Mouse (Mus musculus) hindbrain, embryonic 14.5 days (tissue): Measurements from ENCODE around the gene Tbkbp1. TPM values are rescaled to one million over a fixed set of nuclear protein-coding genes. Genes with fewer than 3 reads are reported as not detected.
A peak's percentile ranks its signal among the peaks of the same experiment; 100 is the strongest.
"Not testable (repeated sequence)": the region's sequence is repeated elsewhere in the genome, so short reads cannot be mapped to it uniquely, and the experiment has no call there.

Source experiments
- ATAC-seq: fragments of 200-750 bp; cut with Nextera tagmentation; 2 replicates; pipeline ENCODE4 v1.8.0; 2017; ENCODE audit warnings: moderate number of reproducible peaks, mild to moderate bottlenecking, moderate TSS enrichment, moderate library complexity; ENCODE audit not compliant: low FRiP score
- DNase-seq: peaks from one replicate; pipeline ENCODE4 v3.0.0-alpha.2; 2015; ENCODE audit warnings: low spot score
- H3K27ac ChIP-seq: fragments of 300-500 bp; sonication (generic); 2 replicates; pipeline ENCODE4 v1.5.1; 2014; ENCODE audit warnings: mild to moderate bottlenecking, moderate library complexity
- H3K27me3 ChIP-seq: fragments of 300-500 bp; sonication (generic); 2 replicates; pipeline ENCODE4 v1.6.1; 2014; ENCODE audit warnings: mild to moderate bottlenecking, low read length, mixed read lengths; ENCODE audit not compliant: control insufficient read depth, insufficient read depth
- H3K36me3 ChIP-seq: fragments of 300-500 bp; sonication (generic); replicated peaks from 2 replicates; pipeline ENCODE4 v1.6.1; 2014; ENCODE audit not compliant: control insufficient read depth, insufficient read depth
- H3K4me1 ChIP-seq: fragments of 300-500 bp; sonication (generic); replicated peaks from 2 replicates; pipeline ENCODE4 v1.6.1; 2014; ENCODE audit warnings: antibody characterized with exemption, low read length, mixed read lengths; ENCODE audit not compliant: control insufficient read depth, insufficient read depth
- H3K4me2 ChIP-seq: fragments of 300-500 bp; sonication (generic); replicated peaks from 2 replicates; pipeline ENCODE4 v1.6.1; 2014; ENCODE audit warnings: mild to moderate bottlenecking, moderate library complexity
- H3K4me3 ChIP-seq: fragments of 300-500 bp; sonication (generic); replicated peaks from 2 replicates; pipeline ENCODE4 v1.5.1; 2014; ENCODE audit warnings: mild to moderate bottlenecking, low read length
- H3K9ac ChIP-seq: fragments of 300-500 bp; sonication (generic); 2 replicates; pipeline ENCODE4 v1.6.1; 2014
- H3K9me3 ChIP-seq: fragments of 300-500 bp; sonication (generic); 2 replicates; pipeline ENCODE4 v1.6.1; 2016; ENCODE audit warnings: low read length; ENCODE audit not compliant: control insufficient read depth
- WGBS: fragments of 180-500 bp; shearing (Covaris S2); extraction: QIAGEN DNeasy Blood & Tissue Kit; methylation state at CpG from one replicate; pipeline ENCODE4 v1.1.7; 2014; 5-methylcytosine and 5-hydroxymethylcytosine counted together
- polyA plus RNA-seq: library from polyadenylated mRNA; unstranded; fragments of >200 nt; fragmentation: Nextera tagmentation; extraction: Ambion mirVana; gene quantifications from 2 replicates; pipeline ENCODE4 v1.2.1, GENCODE M21; 2014

The Tbkbp1 gene
- 9.3 and 10.8 TPM in 2 replicates for polyA plus RNA-seq

- Histone ChIP-seq H3K27me3 (no peaks in the 10 kb centered on the region), H3K9me3 (no peaks in the 10 kb centered on the region), H3K4me3 (peak within 1 kb of the TSS; percentile 84), H3K36me3 (peaks cover 40% of the 10 kb centered on the region), H3K9ac (peak within 1 kb of the TSS; percentile 93), H3K27ac (peak within 1 kb of the TSS; percentile 97), H3K4me2 (peak within 1 kb of the TSS; percentile 72), H3K4me1 (peaks cover 18% of the 10 kb centered on the region)
- WGBS, result 2% methylated on average over 29 of the region's 64 CpGs
- peak; percentile 35 for ATAC-seq
- DNase-seq, result no peak
Observed at GRCm38 (mm10) chr11:97151343-97151801, at the start of gene Tbkbp1. TSS of gene Tbkbp1 (minus strand) at chr11:97151495.

DNA sequence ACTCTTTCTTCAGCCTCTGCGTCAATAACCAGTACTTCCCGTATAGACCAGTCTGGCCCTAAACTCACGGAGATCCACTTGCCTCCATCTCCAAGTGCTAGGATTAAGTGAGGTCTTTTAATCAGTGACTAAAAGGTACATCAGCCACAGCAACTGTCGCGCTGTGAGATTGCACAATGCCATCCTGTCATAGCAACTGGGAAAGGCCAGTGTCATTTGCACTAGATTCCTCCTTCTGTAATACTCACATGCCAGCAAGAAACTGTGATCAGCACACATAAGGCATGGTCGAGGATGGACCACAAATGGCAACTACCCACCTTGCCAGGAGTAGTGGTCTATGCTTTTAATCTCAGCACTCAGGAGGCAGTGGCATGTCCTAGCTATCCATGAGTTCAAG is 48.2 kb upstream of the Tbkbp1 start:
- no peak for DNase-seq
- WGBS, result 89% methylated on average over 6 of the region's 6 CpGs
- H3K9ac ChIP-seq, result no peak overlapping the region

GRCm38 (mm10) chr11:97198601-97199000 is 47.3 kb upstream of the Tbkbp1 start:
- Histone ChIP-seq H3K9ac (no peak overlapping the region), H3K9me3 (no peaks in the 10 kb centered on the region), H3K27me3 (no peaks in the 10 kb centered on the region), H3K4me2 (no peak overlapping the region), H3K4me3 (no peak overlapping the region), H3K4me1 (no peaks in the 10 kb centered on the region), H3K27ac (no peak overlapping the region), H3K36me3 (no peaks in the 10 kb centered on the region)
- ATAC-seq (no peak), DNase-seq (peak; percentile 29)
- WGBS, result 19% methylated on average over 5 of the region's 5 CpGs

More for the DNA sequence above, 48.2 kb upstream of the Tbkbp1 start:
- Histone ChIP-seq H3K4me2 (no peak overlapping the region), H3K9me3 (no peaks in the 10 kb centered on the region), H3K27ac (no peak overlapping the region), H3K4me1 (no peaks in the 10 kb centered on the region), H3K27me3 (no peaks in the 10 kb centered on the region), H3K36me3 (no peaks in the 10 kb centered on the region), H3K4me3 (no peak overlapping the region)
- ATAC-seq, result no peak

DNA sequence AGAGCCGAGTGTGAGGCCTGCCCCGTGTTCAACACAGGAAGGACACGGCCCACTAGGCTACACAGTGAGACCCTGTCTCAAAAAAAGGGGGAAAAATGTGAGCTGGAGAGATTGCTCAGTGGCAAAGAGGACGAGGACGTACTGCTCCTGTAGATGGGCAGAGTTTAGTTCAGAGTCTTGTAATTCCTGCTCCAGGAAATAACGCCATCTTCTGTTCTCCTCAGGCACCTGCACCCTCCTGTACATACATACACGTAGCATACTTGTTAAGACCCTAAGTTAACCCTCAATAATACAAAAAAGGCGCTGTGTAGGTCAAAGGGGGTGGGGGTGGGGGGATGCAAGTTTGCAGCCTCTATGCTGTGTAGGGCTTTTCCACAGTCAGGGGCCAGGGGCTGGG is 45.7 kb upstream of the Tbkbp1 start:
- Histone ChIP-seq H3K9ac (no peak overlapping the region), H3K36me3 (no peaks in the 10 kb centered on the region), H3K27me3 (no peaks in the 10 kb centered on the region), H3K27ac (no peak overlapping the region), H3K4me1 (no peaks in the 10 kb centered on the region), H3K9me3 (no peaks in the 10 kb centered on the region), H3K4me2 (no peak overlapping the region), H3K4me3 (no peak overlapping the region)
- ATAC-seq (no peak), DNase-seq (no peak)
- WGBS, result 79% methylated on average over 8 of the region's 8 CpGs

DNA sequence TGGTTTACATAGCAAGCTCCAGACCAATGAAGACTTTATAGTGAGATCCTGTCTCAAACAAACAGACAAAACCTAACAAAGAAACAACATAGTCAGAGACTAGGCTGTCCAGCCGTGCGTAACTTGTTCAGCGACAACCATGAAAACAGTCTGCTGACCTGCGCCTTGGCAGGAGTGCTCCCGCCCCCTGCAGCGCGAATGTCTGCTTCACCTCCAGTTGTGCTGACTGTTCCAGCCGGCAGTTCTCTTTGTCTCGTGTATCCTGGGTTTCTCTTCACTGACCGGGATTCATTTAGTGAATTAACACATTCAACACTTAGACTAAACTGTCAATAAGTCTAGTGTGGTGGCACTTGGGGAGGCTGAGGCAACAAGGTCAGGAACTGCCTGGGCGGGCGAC is 45.2 kb upstream of the Tbkbp1 start:
- Histone ChIP-seq H3K4me2 (no peak overlapping the region), H3K9me3 (no peaks in the 10 kb centered on the region), H3K4me1 (no peaks in the 10 kb centered on the region), H3K27me3 (no peaks in the 10 kb centered on the region), H3K36me3 (no peaks in the 10 kb centered on the region), H3K9ac (no peak overlapping the region), H3K4me3 (no peak overlapping the region), H3K27ac (no peak overlapping the region)
- DNase-seq (no peak), ATAC-seq (no peak)
- 60% methylated on average over 12 of the region's 12 CpGs for WGBS

GRCm38 (mm10) chr11:97192621-97192951 is 41.3 kb upstream of the Tbkbp1 start:
- no peak overlapping the region for H3K9ac ChIP-seq
- H3K27ac ChIP-seq, result no peak overlapping the region
- peaks cover 7% of the 10 kb centered on the region for H3K4me1 ChIP-seq
- H3K27me3 ChIP-seq, result no peaks in the 10 kb centered on the region
- no peak for DNase-seq
- H3K9me3 ChIP-seq, result no peaks in the 10 kb centered on the region
- no peak overlapping the region for H3K4me2 ChIP-seq
- no peak overlapping the region for H3K4me3 ChIP-seq
- ATAC-seq, result no peak
- H3K36me3 ChIP-seq, result no peaks in the 10 kb centered on the region

DNA sequence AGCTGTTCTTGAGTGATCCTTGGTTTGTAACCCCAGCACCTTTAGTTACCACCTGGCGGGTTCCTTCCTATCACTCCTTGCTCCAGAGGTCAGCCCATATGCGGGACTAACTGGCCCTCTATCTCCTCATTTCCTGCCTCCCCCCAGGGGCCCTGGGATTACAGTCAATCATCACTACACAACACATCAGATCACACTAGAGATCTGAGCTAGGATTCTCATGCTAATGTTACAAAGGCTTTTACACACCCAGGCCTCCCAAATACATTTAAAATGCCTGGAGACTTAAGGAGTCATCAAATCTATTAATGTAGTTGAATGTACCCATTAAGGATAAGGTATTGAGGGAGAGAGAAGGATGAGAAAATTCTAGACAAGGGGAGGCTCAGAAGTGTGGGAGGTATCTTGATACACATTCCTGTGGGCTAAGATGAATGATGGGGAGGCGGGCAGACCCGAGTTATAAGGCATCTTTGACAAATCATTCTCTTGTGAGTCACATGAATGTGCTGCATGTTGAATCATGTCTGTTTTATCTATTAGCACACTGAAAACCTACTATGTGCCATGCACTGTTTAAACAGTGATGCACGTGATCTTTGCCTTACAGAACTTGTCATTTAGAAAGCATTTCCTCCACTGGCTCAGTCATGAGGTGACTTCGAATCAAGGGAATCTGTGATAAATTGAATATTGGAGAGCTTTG is 40.8 kb upstream of the Tbkbp1 start:
- Histone ChIP-seq H3K27me3 (no peaks in the 10 kb centered on the region), H3K4me1 (peaks cover 7% of the 10 kb centered on the region), H3K36me3 (no peaks in the 10 kb centered on the region), H3K9me3 (no peaks in the 10 kb centered on the region), H3K4me3 (no peak overlapping the region), H3K4me2 (no peak overlapping the region), H3K27ac (no peak overlapping the region), H3K9ac (no peak overlapping the region)
- ATAC-seq, result no peak
- 81% methylated on average over 6 of the region's 6 CpGs for WGBS
- DNase-seq, result no peak

DNA sequence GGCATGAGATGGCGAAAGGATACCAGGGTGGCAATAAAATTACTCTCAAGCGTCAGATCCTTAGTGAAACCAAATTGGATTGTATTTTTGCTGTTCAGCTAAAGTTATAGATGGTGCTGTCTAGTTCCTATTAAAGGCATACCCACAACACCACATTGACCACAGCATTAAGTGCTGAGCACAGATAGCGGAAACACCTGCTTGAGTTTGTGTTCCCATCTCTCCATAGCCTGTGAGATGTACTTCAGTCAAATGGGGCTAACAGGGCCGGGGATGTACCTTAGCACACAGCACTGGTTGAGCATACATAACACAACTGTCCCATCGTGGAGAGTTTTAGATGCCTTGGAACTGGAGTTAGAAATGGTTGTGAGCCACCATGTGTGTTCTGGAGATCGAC is 39.7 kb upstream of the Tbkbp1 start:
- no peak for DNase-seq
- Histone ChIP-seq H3K9me3 (no peaks in the 10 kb centered on the region), H3K4me2 (no peak overlapping the region), H3K4me1 (peaks cover 14% of the 10 kb centered on the region), H3K36me3 (peaks cover 3% of the 10 kb centered on the region; the same call in 1 of the 2 replicates), H3K9ac (no peak overlapping the region), H3K27me3 (no peaks in the 10 kb centered on the region), H3K4me3 (no peak overlapping the region), H3K27ac (no peak overlapping the region)
- no peak for ATAC-seq
- WGBS, result 89% methylated on average over 6 of the region's 6 CpGs

GRCm38 (mm10) chr11:97189645-97190044 is 38.4 kb upstream of the Tbkbp1 start:
- H3K27ac ChIP-seq, ATAC-seq, H3K9ac ChIP-seq, H3K27me3 ChIP-seq, H3K4me2 ChIP-seq, H3K4me3 ChIP-seq, DNase-seq, H3K9me3 ChIP-seq: not testable (repeated sequence)
- Histone ChIP-seq H3K36me3 (peaks cover 16% of the 10 kb centered on the region), H3K4me1 (peaks cover 15% of the 10 kb centered on the region)
- WGBS, result 88% methylated on average over 6 of the region's 6 CpGs
